Mouse (Mus musculus): ENCODE measurements around the gene Iqsec2. TPM values are rescaled to one million over a fixed set of nuclear protein-coding genes. Genes with fewer than 3 reads are reported as not detected.

The Iqsec2 gene
- polyA plus RNA-seq, 1 experiment from 2014 or later: 5.1 TPM

GRCm38 (mm10) chrX:152201737-152202421 lies 57.8 kb downstream of the Iqsec2 start:
- H3K27me3 ChIP-seq (ENCODE audit: control insufficient read depth, insufficient read depth, low read depth, low read length): peaks cover 19% of the 10 kb centered on the region
- peak overlapping the region; percentile 8; the same call in 1 of the 2 replicates for H3K27ac ChIP-seq (ENCODE audit: low read length)
- H3K4me3 ChIP-seq (ENCODE audit: low read depth, low read length): no peak overlapping the region

GRCm38 (mm10) chrX:152202422-152203103 lies 58.5 kb downstream of the Iqsec2 start:
- no peaks in the 10 kb centered on the region for H3K36me3 ChIP-seq (ENCODE audit: control insufficient read depth, insufficient read depth, low read length)
- peaks cover 21% of the 10 kb centered on the region for H3K27me3 ChIP-seq (ENCODE audit: control insufficient read depth, insufficient read depth, low read depth, low read length)
- no peak overlapping the region for H3K27ac ChIP-seq (ENCODE audit: low read length)
- H3K4me2 ChIP-seq (ENCODE audit: low read length): no peak overlapping the region
- ATAC-seq: no peak
- H3K4me3 ChIP-seq (ENCODE audit: low read depth, low read length): no peak overlapping the region
- H3K4me1 ChIP-seq (ENCODE audit: control insufficient read depth, insufficient read depth, low read length): peaks cover 20% of the 10 kb centered on the region
- no peaks in the 10 kb centered on the region for H3K9me3 ChIP-seq (replicated peaks; ENCODE audit: control insufficient read depth, low read length, poor library complexity, severe bottlenecking)
- 34% methylated on average over 8 of the region's 8 CpGs for WGBS
- no peak overlapping the region for H3K9ac ChIP-seq (ENCODE audit: low read depth, low read length)

More at GRCm38 (mm10) chrX:152201737-152202421, 57.8 kb downstream of the Iqsec2 start:
- no peak for ATAC-seq
- no peak overlapping the region; the same call in 1 of the 2 replicates for H3K4me2 ChIP-seq (ENCODE audit: low read length)
- 36% methylated on average over 4 of the region's 4 CpGs for WGBS
- no peaks in the 10 kb centered on the region for H3K36me3 ChIP-seq (ENCODE audit: control insufficient read depth, insufficient read depth, low read length)
- H3K9me3 ChIP-seq (replicated peaks; ENCODE audit: control insufficient read depth, low read length, poor library complexity, severe bottlenecking): no peaks in the 10 kb centered on the region
- no peak overlapping the region for H3K9ac ChIP-seq (ENCODE audit: low read depth, low read length)
- H3K4me1 ChIP-seq (ENCODE audit: control insufficient read depth, insufficient read depth, low read length): peaks cover 26% of the 10 kb centered on the region

GRCm38 (mm10) chrX:152203247-152203646 lies 59.2 kb downstream of the Iqsec2 start:
- Histone ChIP-seq H3K9ac (ENCODE audit: low read depth, low read length) (no peak overlapping the region), H3K27me3 (ENCODE audit: control insufficient read depth, insufficient read depth, low read depth, low read length) (peaks cover 23% of the 10 kb centered on the region), H3K27ac (ENCODE audit: low read length) (no peak overlapping the region), H3K4me1 (ENCODE audit: control insufficient read depth, insufficient read depth, low read length) (peaks cover 19% of the 10 kb centered on the region), H3K9me3 (replicated peaks; ENCODE audit: control insufficient read depth, low read length, poor library complexity, severe bottlenecking) (no peaks in the 10 kb centered on the region), H3K4me2 (ENCODE audit: low read length) (no peak overlapping the region), H3K36me3 (ENCODE audit: control insufficient read depth, insufficient read depth, low read length) (no peaks in the 10 kb centered on the region), H3K4me3 (ENCODE audit: low read depth, low read length) (no peak overlapping the region)
- 62% methylated on average over 4 of the region's 4 CpGs for WGBS
- no peak for ATAC-seq

DNA sequence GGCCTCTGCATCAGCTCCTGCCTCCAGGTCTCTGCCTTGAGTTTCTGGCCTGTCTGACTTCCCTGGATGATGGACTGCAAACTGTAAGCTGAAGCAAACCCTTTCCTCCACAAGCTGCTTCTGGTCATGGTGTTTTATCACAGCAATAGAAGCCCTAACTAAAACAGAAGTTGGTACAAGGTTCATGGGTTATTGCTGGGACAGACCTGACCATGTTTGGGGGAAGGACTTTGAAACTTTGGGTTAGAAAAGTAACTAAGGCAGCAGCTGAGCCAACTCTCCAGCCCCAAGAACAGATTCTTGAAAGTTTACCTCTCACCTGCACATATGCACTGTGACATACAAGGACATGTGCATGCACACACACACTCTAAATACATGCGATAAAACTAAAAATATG lies 61.4 kb downstream of the Iqsec2 start:
- H3K9me3 ChIP-seq (replicated peaks; ENCODE audit: control insufficient read depth, low read length, poor library complexity, severe bottlenecking): no peaks in the 10 kb centered on the region
- WGBS: 100% methylated on average over 1 of the region's 1 CpGs
- no peak overlapping the region for H3K9ac ChIP-seq (ENCODE audit: low read depth, low read length)
- H3K4me3 ChIP-seq (ENCODE audit: low read depth, low read length): no peak overlapping the region
- H3K27ac ChIP-seq (ENCODE audit: low read length): no peak overlapping the region
- ATAC-seq: no peak
- H3K4me1 ChIP-seq (ENCODE audit: control insufficient read depth, insufficient read depth, low read length): peaks cover 9% of the 10 kb centered on the region; the same call in 1 of the 2 replicates
- H3K27me3 ChIP-seq (ENCODE audit: control insufficient read depth, insufficient read depth, low read depth, low read length): peaks cover 40% of the 10 kb centered on the region
- H3K4me2 ChIP-seq (ENCODE audit: low read length): no peak overlapping the region
- H3K36me3 ChIP-seq (ENCODE audit: control insufficient read depth, insufficient read depth, low read length): no peaks in the 10 kb centered on the region; the same call in 1 of the 2 replicates

- Histone ChIP-seq H3K4me2 (ENCODE audit: low read length) (no peak overlapping the region), H3K27ac (ENCODE audit: low read length) (no peak overlapping the region), H3K4me3 (ENCODE audit: low read depth, low read length) (no peak overlapping the region), H3K36me3 (ENCODE audit: control insufficient read depth, insufficient read depth, low read length) (no peaks in the 10 kb centered on the region; the same call in 1 of the 2 replicates), H3K27me3 (ENCODE audit: control insufficient read depth, insufficient read depth, low read depth, low read length) (peaks cover 40% of the 10 kb centered on the region), H3K4me1 (ENCODE audit: control insufficient read depth, insufficient read depth, low read length) (no peaks in the 10 kb centered on the region), H3K9ac (ENCODE audit: low read depth, low read length) (no peak overlapping the region), H3K9me3 (replicated peaks; ENCODE audit: control insufficient read depth, low read length, poor library complexity, severe bottlenecking) (no peaks in the 10 kb centered on the region)
- WGBS: 88% methylated on average over 1 of the region's 1 CpGs
- no peak for ATAC-seq
Observed at GRCm38 (mm10) chrX:152214703-152215102, 70.6 kb downstream of the Iqsec2 start.

- Histone ChIP-seq H3K4me1 (ENCODE audit: control insufficient read depth, insufficient read depth, low read length) (no peaks in the 10 kb centered on the region), H3K4me3 (ENCODE audit: low read depth, low read length) (no peak overlapping the region), H3K36me3 (ENCODE audit: control insufficient read depth, insufficient read depth, low read length) (no peaks in the 10 kb centered on the region; the same call in 1 of the 2 replicates), H3K9me3 (replicated peaks; ENCODE audit: control insufficient read depth, low read length, poor library complexity, severe bottlenecking) (no peaks in the 10 kb centered on the region), H3K27ac (ENCODE audit: low read length) (no peak overlapping the region), H3K9ac (ENCODE audit: low read depth, low read length) (no peak overlapping the region), H3K4me2 (ENCODE audit: low read length) (no peak overlapping the region), H3K27me3 (ENCODE audit: control insufficient read depth, insufficient read depth, low read depth, low read length) (peaks cover 34% of the 10 kb centered on the region)
- ATAC-seq: no peak
- WGBS: 94% methylated on average over 2 of the region's 2 CpGs
Observed at GRCm38 (mm10) chrX:152218529-152218928, 74.5 kb downstream of the Iqsec2 start.

GRCm38 (mm10) chrX:152221721-152222120 lies 77.7 kb downstream of the Iqsec2 start:
- no peak overlapping the region for H3K27ac ChIP-seq (ENCODE audit: low read length)
- H3K9me3 ChIP-seq (replicated peaks; ENCODE audit: control insufficient read depth, low read length, poor library complexity, severe bottlenecking): no peaks in the 10 kb centered on the region
- no peak overlapping the region for H3K9ac ChIP-seq (ENCODE audit: low read depth, low read length)
- H3K27me3 ChIP-seq (ENCODE audit: control insufficient read depth, insufficient read depth, low read depth, low read length): peaks cover 45% of the 10 kb centered on the region
- ATAC-seq: no peak
- H3K4me3 ChIP-seq (ENCODE audit: low read depth, low read length): no peak overlapping the region
- H3K4me1 ChIP-seq (ENCODE audit: control insufficient read depth, insufficient read depth, low read length): no peaks in the 10 kb centered on the region
- no peak overlapping the region for H3K4me2 ChIP-seq (ENCODE audit: low read length)
- no peaks in the 10 kb centered on the region for H3K36me3 ChIP-seq (ENCODE audit: control insufficient read depth, insufficient read depth, low read length)
- 80% methylated on average over 4 of the region's 4 CpGs for WGBS

GRCm38 (mm10) chrX:152222226-152222625 lies 78.2 kb downstream of the Iqsec2 start:
- Histone ChIP-seq H3K9me3 (replicated peaks; ENCODE audit: control insufficient read depth, low read length, poor library complexity, severe bottlenecking) (no peaks in the 10 kb centered on the region), H3K4me1 (ENCODE audit: control insufficient read depth, insufficient read depth, low read length) (no peaks in the 10 kb centered on the region), H3K9ac (ENCODE audit: low read depth, low read length) (no peak overlapping the region), H3K4me3 (ENCODE audit: low read depth, low read length) (no peak overlapping the region), H3K27me3 (ENCODE audit: control insufficient read depth, insufficient read depth, low read depth, low read length) (peaks cover 43% of the 10 kb centered on the region), H3K4me2 (ENCODE audit: low read length) (no peak overlapping the region), H3K27ac (ENCODE audit: low read length) (no peak overlapping the region), H3K36me3 (ENCODE audit: control insufficient read depth, insufficient read depth, low read length) (no peaks in the 10 kb centered on the region)
- WGBS: 68% methylated on average over 9 of the region's 9 CpGs
- ATAC-seq: no peak

DNA sequence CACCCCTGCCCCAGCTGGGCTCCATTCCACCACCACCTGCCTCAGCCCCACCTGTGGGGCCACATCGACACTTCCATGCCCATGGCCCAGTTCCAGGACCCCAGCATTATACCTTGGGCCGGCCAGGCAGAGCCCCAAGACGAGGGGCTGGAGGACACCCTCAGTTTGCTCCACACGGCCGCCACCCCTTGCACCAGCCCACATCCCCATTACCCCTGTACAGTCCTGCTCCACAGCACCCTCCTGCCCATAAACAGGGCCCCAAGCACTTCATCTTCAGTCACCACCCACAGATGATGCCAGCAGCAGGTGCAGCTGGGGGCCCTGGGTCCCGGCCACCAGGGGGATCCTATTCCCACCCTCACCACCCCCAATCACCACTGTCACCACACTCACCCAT lies 79.2 kb downstream of the Iqsec2 start:
- no peak for ATAC-seq
- Histone ChIP-seq H3K9me3 (replicated peaks; ENCODE audit: control insufficient read depth, low read length, poor library complexity, severe bottlenecking) (no peaks in the 10 kb centered on the region), H3K4me2 (ENCODE audit: low read length) (no peak overlapping the region), H3K27ac (ENCODE audit: low read length) (no peak overlapping the region), H3K4me3 (ENCODE audit: low read depth, low read length) (no peak overlapping the region), H3K36me3 (ENCODE audit: control insufficient read depth, insufficient read depth, low read length) (no peaks in the 10 kb centered on the region), H3K9ac (ENCODE audit: low read depth, low read length) (no peak overlapping the region), H3K27me3 (ENCODE audit: control insufficient read depth, insufficient read depth, low read depth, low read length) (peaks cover 42% of the 10 kb centered on the region), H3K4me1 (ENCODE audit: control insufficient read depth, insufficient read depth, low read length) (no peaks in the 10 kb centered on the region)
- WGBS: 91% methylated on average over 5 of the region's 6 CpGs
